Mouse (Mus musculus): ENCODE data around the gene Vps33b. TPM values are rescaled to one million over a fixed set of nuclear protein-coding genes. Genes with fewer than 3 reads are reported as not detected.
A peak's percentile ranks its signal among the peaks of the same experiment; 100 is the strongest.

The Vps33b gene
- polyA plus RNA-seq, 1 experiment from 2014 or later, result 4.4 TPM

DNA sequence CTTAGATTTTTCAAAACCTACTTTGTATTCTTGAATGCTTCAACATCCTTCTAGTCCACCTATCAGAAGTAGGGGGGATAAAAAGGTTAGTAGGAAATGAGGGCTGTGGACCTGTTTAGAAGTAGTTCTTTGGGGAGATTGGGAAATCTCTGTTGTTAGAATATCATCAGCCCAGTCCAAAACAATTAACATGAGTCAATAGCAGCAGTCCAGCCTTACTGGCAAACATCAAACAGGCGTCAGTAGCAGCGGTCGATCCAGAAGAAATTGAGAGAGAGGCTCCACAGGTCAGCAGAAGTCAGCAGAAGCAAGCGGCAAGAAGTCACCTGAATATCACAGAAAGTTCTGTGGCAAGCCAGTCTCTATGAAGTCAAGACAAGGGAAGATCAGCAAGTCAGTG is 24.6 kb upstream of the Vps33b start:
- Histone ChIP-seq H3K9me3 (replicated peaks) (no peaks in the 10 kb centered on the region), H3K9ac (no peak overlapping the region), H3K27me3 (no peaks in the 10 kb centered on the region), H3K4me3 (replicated peaks) (no peak overlapping the region), H3K36me3 (replicated peaks) (peaks cover 6% of the 10 kb centered on the region; the same call in 1 of the 2 replicates), H3K4me1 (replicated peaks) (peaks cover 16% of the 10 kb centered on the region), H3K4me2 (no peak overlapping the region), H3K27ac (replicated peaks) (no peak overlapping the region)
- WGBS (ENCODE audit: insufficient replicate concordance), result 84% methylated on average over 4 of the region's 4 CpGs
- no peak for ATAC-seq (ENCODE audit: insufficient read depth)

DNA sequence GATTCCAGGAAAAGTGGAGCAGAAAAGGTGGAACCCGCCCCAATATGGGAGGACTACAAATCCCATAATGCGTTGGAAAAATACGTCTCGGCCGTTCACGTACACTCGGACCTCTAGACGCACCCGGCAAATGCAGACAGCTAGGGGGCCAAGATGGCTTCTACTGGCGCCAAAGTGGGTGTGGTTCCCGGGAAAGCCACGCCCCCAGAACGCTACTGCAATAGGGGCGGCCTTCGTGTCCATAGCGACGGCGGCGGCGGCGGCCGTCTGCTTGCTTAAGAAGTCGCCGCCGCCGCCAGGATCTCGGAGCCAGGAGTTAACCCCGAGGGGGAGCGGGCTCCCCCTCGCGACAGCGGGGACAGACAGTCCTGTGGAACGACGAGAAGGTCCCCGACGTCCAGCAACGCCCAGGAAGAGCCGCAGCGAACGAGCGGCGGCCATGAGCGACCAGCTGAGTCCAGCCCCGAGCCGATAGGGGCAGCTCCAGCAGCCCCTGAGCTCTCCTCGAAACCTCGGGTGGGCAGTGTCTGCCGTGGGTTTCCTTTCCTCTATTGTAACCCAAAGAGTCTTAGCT is 23.2 kb upstream of the Vps33b start, which contains the start of gene Ttll13:
Ttll13 (plus strand) TSS at position 229 of the 574 bp plus-strand sequence.
- Histone ChIP-seq H3K27me3 (no peaks in the 10 kb centered on the region), H3K9ac (peak within 1 kb of the TSS; percentile 80), H3K4me2 (peak within 1 kb of the TSS; percentile 95), H3K4me3 (replicated peaks) (peak within 1 kb of the TSS; percentile 77), H3K4me1 (replicated peaks) (peaks cover 16% of the 10 kb centered on the region), H3K9me3 (replicated peaks) (no peaks in the 10 kb centered on the region), H3K36me3 (replicated peaks) (no peaks in the 10 kb centered on the region), H3K27ac (replicated peaks) (peak within 1 kb of the TSS; percentile 79)
- ATAC-seq (ENCODE audit: insufficient read depth), result peak; percentile 98
- under 1% methylated on average over 48 of the region's 48 CpGs for WGBS (ENCODE audit: insufficient replicate concordance)

DNA sequence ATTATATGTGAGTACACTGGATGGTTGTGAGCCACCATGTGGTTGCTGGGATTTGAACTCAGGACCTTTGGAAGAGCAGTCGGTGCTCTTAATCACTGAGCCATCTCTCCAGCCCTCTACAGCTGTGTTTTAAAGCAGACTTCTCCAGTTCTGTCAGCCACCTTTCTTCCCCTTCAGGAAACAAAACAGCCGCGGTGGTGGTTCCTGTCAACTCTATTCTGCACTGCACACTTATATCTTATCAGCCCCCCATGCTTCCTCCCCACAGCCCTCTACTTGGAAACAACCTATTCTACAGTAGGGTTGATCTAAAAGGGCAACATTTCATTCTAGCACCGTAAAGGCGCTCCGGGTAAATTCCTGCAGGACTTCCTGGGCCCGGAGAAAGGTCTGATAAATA is 22.6 kb upstream of the Vps33b start:
- WGBS (ENCODE audit: insufficient replicate concordance), result 13% methylated on average over 7 of the region's 7 CpGs
- H3K9ac ChIP-seq, result peak overlapping the region; percentile 80
- no peaks in the 10 kb centered on the region for H3K27me3 ChIP-seq
- H3K9me3 ChIP-seq (replicated peaks), result no peaks in the 10 kb centered on the region
- peak overlapping the region; percentile 31; the same call in 1 of the 2 replicates for H3K27ac ChIP-seq (replicated peaks)
- H3K36me3 ChIP-seq (replicated peaks), result no peaks in the 10 kb centered on the region
- H3K4me3 ChIP-seq (replicated peaks), result peak overlapping the region; percentile 77
- H3K4me2 ChIP-seq, result peak overlapping the region; percentile 95
- no peak for ATAC-seq (ENCODE audit: insufficient read depth)
- peaks cover 16% of the 10 kb centered on the region for H3K4me1 ChIP-seq (replicated peaks)

DNA sequence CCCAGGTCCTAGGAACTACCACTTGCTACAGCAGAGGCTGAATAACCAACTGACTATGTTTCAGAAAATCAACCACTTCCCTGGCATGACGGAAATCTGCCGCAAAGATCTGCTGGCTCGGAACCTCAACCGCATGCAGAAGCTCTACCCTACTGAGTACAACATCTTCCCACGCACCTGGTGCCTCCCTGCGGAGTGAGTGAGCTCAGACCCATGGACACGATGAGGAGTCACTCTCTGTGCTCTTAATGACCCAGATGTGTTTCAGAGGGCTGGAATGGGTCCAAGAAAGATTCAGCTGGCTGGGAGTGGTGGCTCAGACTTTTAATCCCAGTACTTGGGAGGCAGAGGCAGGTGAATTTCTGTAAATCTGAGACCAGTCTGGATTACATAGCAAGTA is 17.0 kb upstream of the Vps33b start:
- WGBS (ENCODE audit: insufficient replicate concordance), result 80% methylated on average over 7 of the region's 7 CpGs
- Histone ChIP-seq H3K27me3 (peaks cover 6% of the 10 kb centered on the region), H3K36me3 (replicated peaks) (no peaks in the 10 kb centered on the region), H3K9ac (no peak overlapping the region), H3K4me1 (replicated peaks) (peaks cover 12% of the 10 kb centered on the region), H3K4me2 (no peak overlapping the region), H3K27ac (replicated peaks) (no peak overlapping the region), H3K9me3 (replicated peaks) (no peaks in the 10 kb centered on the region), H3K4me3 (replicated peaks) (no peak overlapping the region)
- no peak for ATAC-seq (ENCODE audit: insufficient read depth)

DNA sequence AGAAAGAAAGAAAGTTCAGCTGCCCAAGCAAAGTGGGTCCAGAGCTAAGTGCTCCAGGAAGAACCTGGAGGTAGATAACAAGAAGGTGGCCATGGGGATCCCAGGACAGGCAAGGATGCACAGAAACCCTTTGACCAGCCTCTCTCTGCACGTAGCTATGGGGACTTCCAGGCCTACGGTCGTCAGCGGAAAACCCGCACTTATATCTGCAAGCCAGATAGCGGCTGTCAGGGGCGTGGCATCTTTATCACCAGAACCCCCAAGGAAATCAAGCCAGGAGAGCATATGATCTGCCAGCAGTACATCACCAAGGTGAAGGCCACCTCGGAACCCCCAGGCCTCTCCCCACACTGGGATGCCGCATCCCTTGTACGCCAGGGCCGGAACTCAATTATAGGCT is 16.6 kb upstream of the Vps33b start:
- no peaks in the 10 kb centered on the region for H3K9me3 ChIP-seq (replicated peaks)
- H3K4me1 ChIP-seq (replicated peaks), result peaks cover 12% of the 10 kb centered on the region
- peaks cover 6% of the 10 kb centered on the region for H3K27me3 ChIP-seq
- no peak overlapping the region for H3K4me3 ChIP-seq (replicated peaks)
- no peak overlapping the region for H3K9ac ChIP-seq
- peak overlapping the region; percentile 18 for H3K4me2 ChIP-seq
- no peaks in the 10 kb centered on the region for H3K36me3 ChIP-seq (replicated peaks)
- 35% methylated on average over 11 of the region's 11 CpGs for WGBS (ENCODE audit: insufficient replicate concordance)
- no peak for ATAC-seq (ENCODE audit: insufficient read depth)
- H3K27ac ChIP-seq (replicated peaks), result no peak overlapping the region

DNA sequence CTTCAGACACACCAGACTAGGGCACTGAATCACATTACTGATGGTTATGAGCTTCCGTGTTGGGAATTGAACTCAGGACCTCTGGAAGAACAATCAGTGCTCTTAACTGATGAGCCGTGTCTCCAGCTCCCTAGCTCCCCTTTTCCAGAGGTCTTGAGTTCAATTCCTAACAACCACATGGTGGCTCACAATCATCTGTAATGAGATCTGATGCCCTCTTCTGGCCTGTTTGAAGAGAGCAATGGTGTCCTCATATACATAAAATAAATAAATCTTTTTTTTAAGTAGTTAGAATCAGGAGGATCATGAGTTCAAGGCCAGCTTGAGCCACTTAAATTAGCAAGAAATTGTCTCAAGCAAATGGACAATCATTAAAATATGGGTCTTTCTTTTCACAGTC is 13.5 kb upstream of the Vps33b start:
- H3K4me2 ChIP-seq, result no peak overlapping the region

DNA sequence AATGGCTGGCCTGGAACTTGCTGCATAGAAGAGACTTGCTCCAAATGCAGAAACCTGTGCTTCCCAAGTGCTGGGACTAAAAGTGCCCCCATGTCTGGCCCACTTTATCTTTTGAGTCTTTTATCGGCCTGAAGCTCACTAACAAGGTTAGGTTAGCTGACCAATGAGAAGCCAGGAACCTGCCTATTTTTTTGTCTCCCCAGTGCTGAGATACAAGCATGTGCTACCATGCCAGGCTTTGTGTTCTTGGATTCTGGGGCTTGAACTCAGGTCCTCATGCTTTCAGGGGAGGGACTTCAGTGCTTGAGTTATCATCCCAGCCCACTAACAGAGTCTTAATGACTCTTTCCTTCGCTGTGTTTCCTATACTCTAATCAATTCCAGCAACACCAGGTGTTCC is 11.7 kb upstream of the Vps33b start:
- Histone ChIP-seq H3K9me3 (replicated peaks) (no peaks in the 10 kb centered on the region), H3K4me3 (replicated peaks) (no peak overlapping the region), H3K4me2 (no peak overlapping the region), H3K36me3 (replicated peaks) (no peaks in the 10 kb centered on the region), H3K27me3 (peaks cover 27% of the 10 kb centered on the region; the same call in 1 of the 2 replicates), H3K4me1 (replicated peaks) (peaks cover 28% of the 10 kb centered on the region), H3K9ac (no peak overlapping the region), H3K27ac (replicated peaks) (no peak overlapping the region)
- 43% methylated on average over 2 of the region's 2 CpGs for WGBS (ENCODE audit: insufficient replicate concordance)
- ATAC-seq (ENCODE audit: insufficient read depth), result no peak

More for the DNA sequence above, 13.5 kb upstream of the Vps33b start:
- H3K4me3 ChIP-seq (replicated peaks), result no peak overlapping the region
- H3K4me1 ChIP-seq (replicated peaks), result peaks cover 22% of the 10 kb centered on the region
- H3K27ac ChIP-seq (replicated peaks), result no peak overlapping the region
- no peak for ATAC-seq (ENCODE audit: insufficient read depth)
- no peak overlapping the region for H3K9ac ChIP-seq
- H3K36me3 ChIP-seq (replicated peaks), result no peaks in the 10 kb centered on the region
- H3K9me3 ChIP-seq (replicated peaks), result no peaks in the 10 kb centered on the region
- peaks cover 27% of the 10 kb centered on the region for H3K27me3 ChIP-seq
- WGBS (ENCODE audit: insufficient replicate concordance), result 61% methylated on average over 2 of the region's 2 CpGs

DNA sequence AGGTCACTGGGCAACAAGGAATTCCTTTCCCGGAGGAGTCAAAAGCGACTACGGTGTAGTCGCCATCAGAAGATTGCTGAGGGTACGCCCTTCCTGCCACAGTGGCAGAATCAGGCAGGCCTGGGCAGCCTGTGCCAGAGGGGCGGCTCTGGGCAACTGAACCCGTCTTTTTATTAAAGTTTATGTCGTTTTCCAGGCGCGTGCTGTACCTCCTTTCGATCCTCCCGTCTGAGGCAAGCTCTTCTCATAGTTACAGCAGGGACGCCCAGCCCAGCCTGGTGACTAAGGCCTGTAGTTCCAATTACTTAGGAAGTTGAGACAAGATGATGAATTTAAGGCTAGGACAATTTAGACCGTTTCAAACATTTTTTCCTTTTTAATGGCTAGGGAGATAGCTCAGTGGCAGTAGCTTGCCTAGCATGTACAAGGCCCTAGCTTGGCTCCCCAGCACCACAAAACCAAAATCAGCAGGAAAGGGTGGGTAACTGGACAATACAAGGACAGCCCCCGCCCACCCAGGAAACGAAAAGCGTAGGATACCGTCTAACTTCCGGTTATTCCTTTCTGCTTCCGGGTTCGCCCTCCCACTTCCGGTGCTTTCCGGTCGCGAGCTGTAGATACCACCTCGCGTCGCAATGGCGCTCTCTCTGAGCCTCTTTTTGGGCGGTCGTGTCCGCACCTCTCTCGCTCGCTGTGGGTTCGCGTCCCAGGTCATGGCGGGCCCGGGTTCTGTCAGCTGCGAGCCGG is 8.7 kb upstream of the Vps33b start, which contains the start of gene Ngrn:
Ngrn (plus strand) TSS at position 591 of the 747 bp plus-strand sequence.
- Histone ChIP-seq H3K4me2 (peak within 1 kb of the TSS; percentile 78), H3K4me3 (replicated peaks) (peak within 1 kb of the TSS; percentile 80), H3K27ac (replicated peaks) (peak within 1 kb of the TSS; percentile 86), H3K4me1 (replicated peaks) (peaks cover 23% of the 10 kb centered on the region), H3K9ac (peak within 1 kb of the TSS; percentile 85), H3K27me3 (peaks cover 21% of the 10 kb centered on the region; the same call in 1 of the 2 replicates), H3K36me3 (replicated peaks) (peaks cover 27% of the 10 kb centered on the region), H3K9me3 (replicated peaks) (no peaks in the 10 kb centered on the region)
- 23% methylated on average over 40 of the region's 40 CpGs for WGBS (ENCODE audit: insufficient replicate concordance)
- peak; percentile 85 for ATAC-seq (ENCODE audit: insufficient read depth)

DNA sequence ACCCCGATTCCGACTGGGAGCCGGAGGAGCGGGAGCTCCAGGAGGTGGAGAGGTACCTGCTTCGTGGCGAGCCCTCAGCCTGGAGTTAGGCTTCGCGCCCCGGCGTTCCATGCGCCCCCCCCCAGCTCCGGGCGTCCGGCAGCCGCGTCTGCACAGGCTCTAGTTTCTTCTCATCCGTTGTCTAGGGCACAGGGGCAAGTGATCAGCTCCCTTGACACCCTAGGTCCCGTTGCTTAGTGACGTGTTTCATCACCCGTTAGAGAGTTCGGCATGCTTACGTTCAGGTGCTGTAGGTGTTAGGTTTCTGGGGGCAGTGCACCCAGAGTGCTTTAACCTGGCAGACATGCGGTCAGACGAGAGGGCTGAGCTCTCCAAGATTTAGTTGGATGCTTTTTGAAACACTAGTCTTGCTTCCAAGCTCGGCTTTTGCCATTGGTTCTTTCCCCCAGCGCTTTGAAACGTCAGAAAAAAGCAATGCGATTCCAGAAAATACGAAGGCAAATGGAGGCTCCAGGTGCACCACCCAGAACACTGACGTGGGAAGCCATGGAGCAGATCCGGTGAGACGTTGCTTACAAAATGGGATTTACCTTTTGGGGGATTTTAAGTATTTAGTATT is 8.0 kb upstream of the Vps33b start:
- Histone ChIP-seq H3K4me1 (replicated peaks) (peaks cover 23% of the 10 kb centered on the region), H3K36me3 (replicated peaks) (peaks cover 34% of the 10 kb centered on the region), H3K9ac (peak overlapping the region; percentile 85), H3K4me2 (peak overlapping the region; percentile 78), H3K27ac (replicated peaks) (peak overlapping the region; percentile 86), H3K4me3 (replicated peaks) (peak overlapping the region; percentile 80), H3K9me3 (replicated peaks) (no peaks in the 10 kb centered on the region), H3K27me3 (peaks cover 21% of the 10 kb centered on the region; the same call in 1 of the 2 replicates)
- under 1% methylated on average over 32 of the region's 32 CpGs for WGBS (ENCODE audit: insufficient replicate concordance)
- ATAC-seq (ENCODE audit: insufficient read depth), result peak; percentile 65

DNA sequence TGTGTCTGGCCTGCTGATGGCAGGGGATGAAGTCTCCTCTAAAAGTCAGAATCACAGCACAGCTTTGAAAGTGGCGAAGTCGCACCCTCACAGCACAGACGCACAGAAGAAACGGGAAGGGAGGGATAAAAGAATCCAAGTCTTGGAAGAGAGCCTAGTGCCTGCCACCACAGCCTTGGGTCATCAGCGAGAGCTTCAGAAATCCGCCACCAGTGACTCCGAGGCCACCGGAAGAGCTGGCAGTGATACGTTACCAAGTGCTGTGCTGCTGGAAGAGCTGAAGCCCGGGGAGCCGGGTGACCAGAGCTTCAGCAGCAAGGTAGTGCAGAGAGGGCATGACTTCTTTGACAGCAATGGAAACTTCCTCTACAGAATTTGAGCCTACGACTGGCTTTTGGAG is 4.8 kb upstream of the Vps33b start:
- WGBS (ENCODE audit: insufficient replicate concordance), result 91% methylated on average over 12 of the region's 12 CpGs
- ATAC-seq (ENCODE audit: insufficient read depth), result no peak
- Histone ChIP-seq H3K4me2 (no peak overlapping the region), H3K4me1 (replicated peaks) (peaks cover 35% of the 10 kb centered on the region), H3K9ac (no peak overlapping the region), H3K36me3 (replicated peaks) (peaks cover 40% of the 10 kb centered on the region), H3K4me3 (replicated peaks) (no peak overlapping the region), H3K9me3 (replicated peaks) (no peaks in the 10 kb centered on the region), H3K27me3 (peaks cover 5% of the 10 kb centered on the region; the same call in 1 of the 2 replicates), H3K27ac (replicated peaks) (no peak overlapping the region)

DNA sequence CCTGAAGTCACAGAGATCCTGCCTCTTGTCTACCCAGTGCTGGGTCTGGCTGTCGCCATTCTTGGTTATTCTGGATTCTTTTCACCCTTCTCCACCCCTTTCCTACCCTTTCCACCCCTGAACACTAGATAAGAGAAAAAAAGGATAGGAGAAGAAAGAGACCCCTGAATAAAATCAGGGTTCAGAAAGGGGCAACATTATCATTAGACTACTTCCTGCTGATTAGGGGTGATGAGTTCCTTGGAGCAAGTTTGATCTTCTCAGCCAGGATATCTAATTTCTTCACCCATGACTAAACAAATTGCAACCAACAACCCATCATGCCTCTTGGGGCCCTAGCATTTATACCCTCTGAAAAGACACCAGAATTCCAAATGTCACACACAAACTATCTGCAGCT is 1.7 kb upstream of the Vps33b start:
- Histone ChIP-seq H3K27ac (replicated peaks) (no peak overlapping the region), H3K4me2 (no peak overlapping the region), H3K4me1 (replicated peaks) (peaks cover 31% of the 10 kb centered on the region), H3K27me3 (no peaks in the 10 kb centered on the region), H3K36me3 (replicated peaks) (peaks cover 43% of the 10 kb centered on the region), H3K9ac (no peak overlapping the region), H3K9me3 (replicated peaks) (no peaks in the 10 kb centered on the region), H3K4me3 (replicated peaks) (no peak overlapping the region)
- no peak for ATAC-seq (ENCODE audit: insufficient read depth)
- 58% methylated on average over 1 of the region's 1 CpGs for WGBS (ENCODE audit: insufficient replicate concordance)

Data from liver, embryonic 15.5 days (tissue).